Mouse (Mus musculus): Measurements from ENCODE around the gene Cdca7l.

DNA sequence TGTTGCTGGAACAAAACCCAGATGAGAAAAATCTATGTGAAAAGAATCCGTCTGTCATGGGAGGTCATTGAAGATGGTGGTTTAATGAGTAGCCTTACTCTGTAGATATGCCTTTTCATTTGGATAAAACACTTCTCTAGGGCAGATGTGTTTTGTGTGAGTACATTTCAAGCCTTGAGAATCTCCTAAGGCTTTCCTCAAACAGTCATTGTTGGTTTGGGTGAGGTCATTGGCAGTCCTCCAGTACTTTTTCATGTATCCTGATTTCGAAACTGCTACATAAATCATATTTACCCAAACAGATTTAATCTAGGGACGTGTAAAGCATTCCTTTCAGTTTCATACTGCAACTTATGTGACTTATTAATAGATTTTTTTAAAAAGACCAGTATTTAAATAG lies 24.3 kb downstream of the Cdca7l start:
- TF ChIP-seq CTCF (IDR thresholded peaks at IDR 0.05; ENCODE audit: insufficient read depth, low read depth, low read length) (no peak), POLR2A (IDR thresholded peaks at IDR 0.05; ENCODE audit: insufficient read depth, low read depth, low read length) (no peak)
